Mouse (Mus musculus) mouse trophoblast stem cell (cell line): ENCODE results near the gene Spdye4b.
"Not testable (repeated sequence)": the region's sequence is repeated elsewhere in the genome, so short reads cannot be mapped to it uniquely, and the experiment has no call there.

Experiments
- in situ Hi-C, 2 experiments: fragments of 300-500 bp; cut with MseI, MboI; formaldehyde crosslinking; loops; 2 replicates in 1 of 2; 3 replicates in 1 of 2; pipeline ENCODE4 v1.15.1; 2025

Gene Spdye4b

GRCm38 (mm10) chr5:143180255-143181076, at the start of gene Spdye4b, which contains the start of gene Rbak:
Gene Spdye4b, plus strand, starts transcription at chr5:143181017.
Gene Rbak, minus strand, starts transcription at chr5:143180775.
- in situ Hi-C loops: no loop called here

GRCm38 (mm10) chr5:143132935-143133514, 47.8 kb upstream of the Spdye4b start:
- in situ Hi-C loops: no loop called here

- in situ Hi-C loops: not testable (repeated sequence)
These were observed 46.4 kb upstream of the Spdye4b start for GRCm38 (mm10) chr5:143134216-143135010.

GRCm38 (mm10) chr5:143135042-143135441, 45.8 kb upstream of the Spdye4b start:
- in situ Hi-C loops: no loop called here

- in situ Hi-C loops: no loop called here
These were observed 43.2 kb upstream of the Spdye4b start for GRCm38 (mm10) chr5:143137580-143137979.

GRCm38 (mm10) chr5:143147481-143147880, 33.3 kb upstream of the Spdye4b start, which contains the start of gene Olfr718-ps1:
Gene Olfr718-ps1, minus strand, starts transcription at chr5:143147581.
- in situ Hi-C loops: no loop called here

GRCm38 (mm10) chr5:143148661-143149060, 32.2 kb upstream of the Spdye4b start:
- in situ Hi-C loops: no loop called here

GRCm38 (mm10) chr5:143149536-143149935, 31.3 kb upstream of the Spdye4b start:
- in situ Hi-C loops: no loop called here

- in situ Hi-C loops: no loop called here
These were observed 30.8 kb upstream of the Spdye4b start for GRCm38 (mm10) chr5:143150044-143150443.

- in situ Hi-C loops: no loop called here
These were observed 27.1 kb upstream of the Spdye4b start for GRCm38 (mm10) chr5:143153756-143154155.

GRCm38 (mm10) chr5:143155534-143155933, 25.3 kb upstream of the Spdye4b start:
- in situ Hi-C loops: no loop called here

- in situ Hi-C loops: no loop called here
These were observed 15.2 kb upstream of the Spdye4b start for GRCm38 (mm10) chr5:143165508-143166070.

- in situ Hi-C loops: loop anchor here (5.0 to 10.0 kb wide), 2 partner anchors 116 to 119 kb away; partner anchors contain the start of gene Zfp853 (in 2 of the 2)
These were observed 4.8 kb upstream of the Spdye4b start for GRCm38 (mm10) chr5:143175970-143176369.

- in situ Hi-C loops: loop anchor here (5.0 to 10.0 kb wide), 2 partner anchors 115 to 117 kb away; partner anchors contain the start of gene Zfp853 (in 2 of the 2)
These were observed 3.1 kb upstream of the Spdye4b start for GRCm38 (mm10) chr5:143177541-143178200.

GRCm38 (mm10) chr5:143179179-143179578, 1.6 kb upstream of the Spdye4b start:
- in situ Hi-C loops: loop anchor here (5.0 to 10.0 kb wide), 2 partner anchors 113 to 116 kb away; partner anchors contain the start of gene Zfp853 (in 2 of the 2)

- in situ Hi-C loops: not testable (repeated sequence)
These were observed 7.2 kb downstream of the Spdye4b start for GRCm38 (mm10) chr5:143188014-143188413.

- in situ Hi-C loops: no loop called here
These were observed 12.0 kb downstream of the Spdye4b start for GRCm38 (mm10) chr5:143192806-143193205.

GRCm38 (mm10) chr5:143194747-143195146, 13.9 kb downstream of the Spdye4b start:
- in situ Hi-C loops: not testable (repeated sequence)

GRCm38 (mm10) chr5:143195166-143195565, 14.3 kb downstream of the Spdye4b start:
- in situ Hi-C loops: no loop called here

- in situ Hi-C loops: no loop called here
These were observed 15.7 kb downstream of the Spdye4b start for GRCm38 (mm10) chr5:143196506-143196905.

- in situ Hi-C loops: no loop called here
These were observed 24.2 kb downstream of the Spdye4b start for GRCm38 (mm10) chr5:143205015-143205414.
